Mouse (Mus musculus): ENCODE data around the gene Cd5. TPM values are rescaled to one million over a fixed set of nuclear protein-coding genes. Genes with fewer than 3 reads are reported as not detected.

Gene Cd5
- polyA plus RNA-seq, 2 experiments: 0.16 to 0.23 TPM

DNA sequence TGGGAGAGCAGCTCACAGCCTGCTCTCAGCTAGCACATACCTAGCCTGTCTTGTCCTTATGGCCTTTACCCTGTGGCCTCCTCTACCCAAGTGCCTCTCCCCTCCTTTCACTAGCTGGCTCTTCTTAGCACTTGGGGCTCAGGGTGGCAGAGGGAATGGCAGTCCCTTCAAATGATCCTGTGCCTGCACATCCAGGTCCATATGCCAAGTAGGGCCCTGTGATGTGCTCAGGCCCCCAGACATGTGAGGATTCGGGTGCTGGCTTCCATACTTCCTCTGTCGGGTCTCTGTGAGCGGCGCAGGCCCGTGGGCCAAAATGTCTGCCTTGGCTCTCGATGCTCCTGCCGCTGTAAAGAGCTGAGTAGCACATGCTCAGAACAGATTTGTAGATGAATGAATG lies 2.9 kb downstream of the Cd5 start:
- no peak for TF ChIP-seq POLR2A (IDR thresholded peaks at IDR 0.05; ENCODE audit: borderline replicate concordance, extremely low read depth, insufficient read depth, insufficient read length)
- peaks cover 4% of the 10 kb centered on the region; the same call in 1 of the 2 replicates for H3K4me1 ChIP-seq (ENCODE audit: control insufficient read depth, insufficient read depth, low read length)
- no peak overlapping the region for H3K27ac ChIP-seq (replicated peaks; ENCODE audit: low read depth, low read length)
- H3K27me3 ChIP-seq (ENCODE audit: control insufficient read depth, insufficient read depth, low read length): no peaks in the 10 kb centered on the region
- H3K4me2 ChIP-seq (replicated peaks; ENCODE audit: low read depth, low read length, severe bottlenecking): no peak overlapping the region
- no peak for ATAC-seq (ENCODE audit: low FRiP score, low read depth)
- no peak overlapping the region for H3K4me3 ChIP-seq (replicated peaks; ENCODE audit: low read length)
- no peak for DNase-seq (ENCODE audit: low spot score)
- no peaks in the 10 kb centered on the region for H3K9me3 ChIP-seq (ENCODE audit: control insufficient read depth, low read length)
- 95% methylated on average over 7 of the region's 7 CpGs for WGBS
- H3K9ac ChIP-seq (ENCODE audit: low read depth, low read length, severe bottlenecking): no peak overlapping the region
- no peaks in the 10 kb centered on the region for H3K36me3 ChIP-seq (ENCODE audit: control insufficient read depth, insufficient read depth, low read length)

DNA sequence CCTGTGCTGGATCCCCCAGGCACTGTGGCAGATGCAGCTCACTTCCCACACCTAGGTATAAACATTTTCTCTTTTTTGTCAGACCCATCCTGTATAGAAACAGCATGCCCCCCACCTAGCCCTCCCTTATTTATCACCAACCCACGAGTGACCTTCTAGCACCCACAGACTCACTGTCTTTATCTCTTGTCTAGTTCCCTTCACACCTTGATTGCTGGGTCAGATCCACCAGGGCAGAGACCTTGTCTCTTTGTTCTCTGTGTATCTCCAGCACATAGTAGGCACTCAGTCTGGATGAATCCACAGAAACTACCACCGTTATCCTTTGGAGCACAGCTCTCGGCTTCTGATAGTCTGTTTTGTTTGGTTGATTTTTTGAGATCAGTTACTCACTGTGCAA lies 3.7 kb downstream of the Cd5 start:
- H3K27ac ChIP-seq (replicated peaks; ENCODE audit: low read depth, low read length): no peak overlapping the region
- H3K9me3 ChIP-seq (ENCODE audit: control insufficient read depth, low read length): no peaks in the 10 kb centered on the region
- TF ChIP-seq POLR2A (IDR thresholded peaks at IDR 0.05; ENCODE audit: borderline replicate concordance, extremely low read depth, insufficient read depth, insufficient read length): no peak
- DNase-seq (ENCODE audit: low spot score) (no peak), ATAC-seq (ENCODE audit: low FRiP score, low read depth) (no peak)
- no peaks in the 10 kb centered on the region for H3K36me3 ChIP-seq (ENCODE audit: control insufficient read depth, insufficient read depth, low read length)
- H3K27me3 ChIP-seq (ENCODE audit: control insufficient read depth, insufficient read depth, low read length): no peaks in the 10 kb centered on the region
- H3K4me2 ChIP-seq (replicated peaks; ENCODE audit: low read depth, low read length, severe bottlenecking): no peak overlapping the region
- H3K4me3 ChIP-seq (replicated peaks; ENCODE audit: low read length): no peak overlapping the region
- peaks cover 4% of the 10 kb centered on the region; the same call in 1 of the 2 replicates for H3K4me1 ChIP-seq (ENCODE audit: control insufficient read depth, insufficient read depth, low read length)
- WGBS: 89% methylated on average over 3 of the region's 3 CpGs
- H3K9ac ChIP-seq (ENCODE audit: low read depth, low read length, severe bottlenecking): no peak overlapping the region

DNA sequence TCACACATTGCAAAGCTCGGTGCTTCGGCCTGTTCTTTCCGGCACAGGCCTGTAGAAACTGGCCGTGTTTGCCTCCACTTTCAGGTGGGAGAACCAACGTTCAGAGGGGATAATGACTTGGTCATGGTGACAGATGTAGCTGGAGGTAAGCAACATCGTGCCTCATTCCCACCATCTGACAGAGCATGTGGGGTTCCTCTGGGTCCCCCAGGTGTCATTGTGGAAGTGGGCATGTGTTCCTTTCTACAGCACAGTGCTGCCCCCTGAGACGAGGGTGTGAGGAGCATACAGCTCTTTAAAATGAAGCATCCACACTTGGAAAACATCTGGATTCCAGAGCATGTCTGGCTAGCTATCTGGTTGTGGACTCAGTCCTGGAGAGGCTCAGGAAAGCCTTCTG lies 4.2 kb downstream of the Cd5 start:
- DNase-seq (ENCODE audit: low spot score): no peak
- no peaks in the 10 kb centered on the region for H3K36me3 ChIP-seq (ENCODE audit: control insufficient read depth, insufficient read depth, low read length)
- H3K4me2 ChIP-seq (replicated peaks; ENCODE audit: low read depth, low read length, severe bottlenecking): no peak overlapping the region
- ATAC-seq (ENCODE audit: low FRiP score, low read depth): no peak
- WGBS: 76% methylated on average over 7 of the region's 7 CpGs
- H3K9ac ChIP-seq (ENCODE audit: low read depth, low read length, severe bottlenecking): no peak overlapping the region
- no peaks in the 10 kb centered on the region for H3K9me3 ChIP-seq (ENCODE audit: control insufficient read depth, low read length)
- H3K4me3 ChIP-seq (replicated peaks; ENCODE audit: low read length): no peak overlapping the region
- H3K4me1 ChIP-seq (ENCODE audit: control insufficient read depth, insufficient read depth, low read length): peaks cover 4% of the 10 kb centered on the region; the same call in 1 of the 2 replicates
- no peaks in the 10 kb centered on the region for H3K27me3 ChIP-seq (ENCODE audit: control insufficient read depth, insufficient read depth, low read length)
- no peak overlapping the region for H3K27ac ChIP-seq (replicated peaks; ENCODE audit: low read depth, low read length)
- no peak for TF ChIP-seq POLR2A (IDR thresholded peaks at IDR 0.05; ENCODE audit: borderline replicate concordance, extremely low read depth, insufficient read depth, insufficient read length)

DNA sequence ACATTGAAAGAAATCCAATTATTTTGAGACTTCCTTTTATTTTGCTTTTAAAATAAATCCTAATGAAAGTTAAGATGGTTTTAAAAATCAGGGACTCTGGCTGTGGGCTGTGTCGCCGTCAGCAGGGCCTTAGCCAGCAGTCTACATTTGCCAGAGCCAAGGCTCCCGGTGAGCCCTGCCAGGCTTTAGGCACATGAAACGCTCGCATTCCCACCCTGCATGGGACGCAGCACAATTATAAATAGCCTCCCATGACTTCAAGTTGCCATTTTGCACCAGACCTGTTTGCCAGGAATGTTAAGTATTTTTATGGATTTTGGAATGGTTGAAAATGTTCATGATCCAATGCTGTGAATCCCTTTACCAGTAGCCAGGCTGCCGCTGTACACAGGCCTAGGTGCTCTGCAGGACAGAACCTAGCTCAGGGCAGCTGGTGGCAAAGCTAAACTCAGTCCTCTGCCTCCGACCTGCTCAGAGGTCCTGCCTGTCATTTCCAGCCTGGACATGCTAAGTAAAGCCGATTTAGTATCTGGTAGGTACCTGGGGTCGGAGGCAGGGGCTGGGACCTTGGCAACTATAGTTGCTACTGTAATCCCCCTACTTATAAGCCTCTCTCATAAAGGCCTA lies 5.2 kb downstream of the Cd5 start:
- Histone ChIP-seq H3K4me3 (replicated peaks; ENCODE audit: low read length) (no peak overlapping the region), H3K4me1 (ENCODE audit: control insufficient read depth, insufficient read depth, low read length) (peaks cover 4% of the 10 kb centered on the region; the same call in 1 of the 2 replicates), H3K27me3 (ENCODE audit: control insufficient read depth, insufficient read depth, low read length) (no peaks in the 10 kb centered on the region), H3K9me3 (ENCODE audit: control insufficient read depth, low read length) (no peaks in the 10 kb centered on the region), H3K9ac (ENCODE audit: low read depth, low read length, severe bottlenecking) (no peak overlapping the region), H3K36me3 (ENCODE audit: control insufficient read depth, insufficient read depth, low read length) (no peaks in the 10 kb centered on the region), H3K4me2 (replicated peaks; ENCODE audit: low read depth, low read length, severe bottlenecking) (no peak overlapping the region), H3K27ac (replicated peaks; ENCODE audit: low read depth, low read length) (no peak overlapping the region)
- DNase-seq (ENCODE audit: low spot score): no peak
- no peak for TF ChIP-seq POLR2A (IDR thresholded peaks at IDR 0.05; ENCODE audit: borderline replicate concordance, extremely low read depth, insufficient read depth, insufficient read length)
- WGBS: 54% methylated on average over 10 of the region's 10 CpGs
- no peak for ATAC-seq (ENCODE audit: low FRiP score, low read depth)

DNA sequence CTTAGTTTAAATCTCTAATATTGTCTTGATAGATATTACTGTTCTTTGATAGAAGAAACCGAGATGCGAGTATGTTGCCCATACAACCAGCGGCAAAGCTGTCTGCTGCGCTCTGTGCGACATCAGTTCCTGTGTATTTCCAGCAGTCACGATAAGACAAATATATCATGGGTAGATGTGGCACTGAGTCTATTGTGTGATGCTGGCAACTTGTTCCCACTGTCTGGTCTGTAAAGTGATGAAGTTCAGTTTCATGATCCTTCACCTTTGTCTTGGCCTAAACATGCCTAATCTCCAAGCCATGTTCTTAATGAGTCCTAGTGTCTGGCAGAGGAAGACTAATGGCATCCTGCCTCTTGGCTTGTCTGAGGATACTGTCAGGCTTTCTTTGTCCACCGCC lies 6.1 kb downstream of the Cd5 start:
- DNase-seq (ENCODE audit: low spot score) (no peak), ATAC-seq (ENCODE audit: low FRiP score, low read depth) (no peak)
- no peak for TF ChIP-seq POLR2A (IDR thresholded peaks at IDR 0.05; ENCODE audit: borderline replicate concordance, extremely low read depth, insufficient read depth, insufficient read length)
- no peaks in the 10 kb centered on the region for H3K36me3 ChIP-seq (ENCODE audit: control insufficient read depth, insufficient read depth, low read length)
- no peak overlapping the region for H3K4me2 ChIP-seq (replicated peaks; ENCODE audit: low read depth, low read length, severe bottlenecking)
- H3K4me1 ChIP-seq (ENCODE audit: control insufficient read depth, insufficient read depth, low read length): peaks cover 4% of the 10 kb centered on the region; the same call in 1 of the 2 replicates
- 96% methylated on average over 7 of the region's 7 CpGs for WGBS
- H3K9me3 ChIP-seq (ENCODE audit: control insufficient read depth, low read length): no peaks in the 10 kb centered on the region
- H3K9ac ChIP-seq (ENCODE audit: low read depth, low read length, severe bottlenecking): no peak overlapping the region
- H3K4me3 ChIP-seq (replicated peaks; ENCODE audit: low read length): no peak overlapping the region
- H3K27me3 ChIP-seq (ENCODE audit: control insufficient read depth, insufficient read depth, low read length): no peaks in the 10 kb centered on the region
- H3K27ac ChIP-seq (replicated peaks; ENCODE audit: low read depth, low read length): no peak overlapping the region

Measured in limb, embryonic 14.5 days (tissue).